Mouse (Mus musculus): ENCODE data around the gene Hsd17b13. TPM values are rescaled to one million over a fixed set of nuclear protein-coding genes. Genes with fewer than 3 reads are reported as not detected.

Gene Hsd17b13
- polyA plus RNA-seq, 1 experiment: 0.13 TPM

DNA sequence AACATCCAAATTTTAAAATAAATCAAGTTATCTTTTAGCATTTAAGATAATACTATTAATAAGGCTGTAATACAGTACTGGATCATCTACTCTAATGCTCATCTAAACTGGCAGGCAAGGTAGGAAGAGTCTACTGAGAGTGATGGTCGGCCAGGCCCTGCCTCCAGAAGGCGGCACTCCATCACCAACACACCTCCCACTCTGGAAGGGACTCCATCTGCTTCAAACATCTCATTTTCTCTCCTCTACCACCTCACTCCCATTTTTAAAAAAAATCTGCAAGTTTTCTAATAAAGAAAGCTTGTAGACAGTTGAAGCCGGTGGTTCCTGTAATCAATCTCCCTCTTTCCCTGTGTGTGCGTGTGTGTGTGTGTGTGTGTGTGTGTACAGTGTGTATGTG, 69.4 kb downstream of the Hsd17b13 start:
- Histone ChIP-seq H3K27ac (ENCODE audit: insufficient read depth, low read depth, low read length) (no peak overlapping the region), H3K27me3 (replicated peaks; ENCODE audit: control insufficient read depth, insufficient read depth, low read length) (no peaks in the 10 kb centered on the region), H3K4me3 (ENCODE audit: insufficient read depth, low read depth, low read length) (no peak overlapping the region), H3K4me1 (ENCODE audit: control insufficient read depth, insufficient read depth, low read length) (no peaks in the 10 kb centered on the region; the same call in 1 of the 2 replicates), H3K36me3 (ENCODE audit: control insufficient read depth, insufficient read depth, low read length) (no peaks in the 10 kb centered on the region)
- DNase-seq: no peak
- no peak for TF ChIP-seq POLR2A (IDR thresholded peaks at IDR 0.05; ENCODE audit: low read depth, low read length)
- TF ChIP-seq CTCF (conservative IDR thresholded peaks at IDR 0.05; ENCODE audit: insufficient read depth, insufficient read length, low read depth, low read length): no peak
- 82% methylated on average over 4 of the region's 4 CpGs for WGBS

- Histone ChIP-seq H3K4me1 (ENCODE audit: control insufficient read depth, insufficient read depth, low read length) (no peaks in the 10 kb centered on the region; the same call in 1 of the 2 replicates), H3K27me3 (replicated peaks; ENCODE audit: control insufficient read depth, insufficient read depth, low read length) (no peaks in the 10 kb centered on the region), H3K27ac (ENCODE audit: insufficient read depth, low read depth, low read length) (no peak overlapping the region), H3K36me3 (ENCODE audit: control insufficient read depth, insufficient read depth, low read length) (no peaks in the 10 kb centered on the region), H3K4me3 (ENCODE audit: insufficient read depth, low read depth, low read length) (no peak overlapping the region)
- TF ChIP-seq POLR2A (IDR thresholded peaks at IDR 0.05; ENCODE audit: low read depth, low read length): no peak
- TF ChIP-seq CTCF (conservative IDR thresholded peaks at IDR 0.05; ENCODE audit: insufficient read depth, insufficient read length, low read depth, low read length): no peak
- 86% methylated on average over 6 of the region's 6 CpGs for WGBS
- no peak for DNase-seq
Measured at GRCm38 (mm10) chr5:103906173-103906572, 71.0 kb downstream of the Hsd17b13 start.

Other genes with a start within 250 kb of the Hsd17b13 start
- gene Klhl8, start 66.2 kb downstream of the Hsd17b13 start, polyA plus RNA-seq (2012; rRNA removed): 5.6 and 6.1 TPM in 2 replicates
- 64.4 and 65.2 TPM in 2 replicates for gene Hsd17b11, start 44.5 kb upstream of the Hsd17b13 start, polyA plus RNA-seq (2012; rRNA removed)
- 59.7 and 63.8 TPM in 2 replicates for gene Nudt9, start 68.9 kb upstream of the Hsd17b13 start, polyA plus RNA-seq (2012; rRNA removed)
- gene Gm17660, start 100.2 kb upstream of the Hsd17b13 start, polyA plus RNA-seq (2012; rRNA removed): not detected in 2 replicates
- 31.6 and 36.4 TPM in 2 replicates for gene Sparcl1, start 136.3 kb upstream of the Hsd17b13 start, polyA plus RNA-seq (2012; rRNA removed)
- not detected in 2 replicates for gene Dspp, start 193.3 kb upstream of the Hsd17b13 start, polyA plus RNA-seq (2012; rRNA removed)
- gene Dmp1, start 225.2 kb upstream of the Hsd17b13 start, polyA plus RNA-seq (2012; rRNA removed): not detected in 2 replicates

Measured in kidney, adult 2 months (tissue).